8 mouse cellular contexts compared by ENCODE assay signal in the genomic region with DNA sequence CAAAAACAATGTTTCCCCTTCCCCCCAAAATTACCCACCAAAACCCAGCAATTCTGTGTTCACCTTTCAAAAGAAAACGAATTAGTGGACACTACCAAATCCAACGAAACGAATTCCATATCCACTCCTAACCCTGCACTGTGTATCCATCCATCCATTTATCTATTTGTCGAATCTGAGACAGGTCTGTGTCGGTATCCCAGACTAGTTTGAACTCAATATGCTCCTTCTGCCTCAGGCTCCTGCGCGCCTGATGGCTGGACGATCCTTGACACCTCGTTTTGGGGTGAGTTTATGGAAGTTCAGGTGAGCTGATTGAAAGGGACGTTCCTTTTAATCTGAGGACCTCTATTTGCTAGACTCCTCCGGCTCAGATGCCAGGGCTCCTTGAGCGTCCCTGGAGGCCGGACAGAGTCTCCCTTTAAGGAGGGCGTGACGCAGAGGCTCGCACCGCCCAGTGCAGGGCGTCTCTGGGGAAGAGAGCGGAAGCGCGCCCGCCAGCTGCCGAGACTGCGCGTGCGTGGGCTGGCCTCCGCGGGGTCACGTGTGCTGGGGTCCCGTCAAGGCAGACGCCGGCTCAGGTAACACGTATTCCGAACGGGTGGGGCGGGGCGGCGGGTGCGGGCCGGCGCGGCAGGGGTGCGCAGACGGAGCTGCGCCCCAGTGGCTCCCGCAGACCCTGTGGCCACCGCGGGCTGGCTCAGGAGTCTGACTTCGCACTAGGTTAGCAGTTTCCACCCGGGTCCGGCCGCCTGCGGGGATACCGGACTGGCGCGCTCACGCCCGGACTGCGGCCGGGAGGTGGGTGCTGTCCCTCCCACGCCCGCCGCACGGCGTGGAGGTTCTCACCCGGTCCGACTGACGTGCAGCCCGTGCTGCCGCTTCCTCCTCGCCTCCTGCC. TPM values are rescaled to one million over a fixed set of nuclear protein-coding genes. Genes with fewer than 3 reads are reported as not detected.
DNase-seq lines count a peak whose midpoint lies in the region; ATAC-seq and TF ChIP-seq lines count a peak whose summit lies in the region.

Gene Vps8, plus strand, starts transcription at position 474 of the 901 bp plus-strand sequence.

- peak within 1 kb of the TSS; percentile 80 to 96 for H3K4me3 ChIP-seq in ES-E14 (ENCODE audit: insufficient read depth in 1 of 2, low read depth in 1 of 2, low read length in 2 of 2, poor library complexity in 1 of 2, severe bottlenecking in 1 of 2)
- peak within 1 kb of the TSS; percentile 83 for H3K4me3 ChIP-seq in forebrain, embryonic 16.5 days (replicated peaks; ENCODE audit: low read length)
- peak within 1 kb of the TSS; percentile 100 for H3K4me3 ChIP-seq in layer of hippocampus, adult 2 months
- H3K4me3 ChIP-seq in lung, embryonic 14.5 days (ENCODE audit: low read depth, low read length): peak within 1 kb of the TSS; percentile 92
- peak within 1 kb of the TSS; percentile 65 for H3K4me3 ChIP-seq in olfactory bulb, adult 2 months (ENCODE audit: insufficient read depth, low read depth, low read length)
- H3K4me3 ChIP-seq in thymus, adult 2 months (ENCODE audit: control insufficient read depth, insufficient read depth, low read length): peak within 1 kb of the TSS; percentile 56

- H3K27ac ChIP-seq in ES-E14 (ENCODE audit: insufficient read depth, low read depth, low read length, poor library complexity, severe bottlenecking): no peak within 1 kb of the TSS
- peak within 1 kb of the TSS; percentile 37; the same call in 1 of the 2 replicates for H3K27ac ChIP-seq in forebrain, embryonic 16.5 days (ENCODE audit: low read length)
- peak within 1 kb of the TSS; percentile 92 for H3K27ac ChIP-seq in layer of hippocampus, adult 2 months
- H3K27ac ChIP-seq in lung, embryonic 14.5 days (ENCODE audit: low read depth): peak within 1 kb of the TSS; percentile 90
- no peak within 1 kb of the TSS; the same call in 1 of the 2 replicates for H3K27ac ChIP-seq in olfactory bulb, adult 2 months (ENCODE audit: insufficient read depth, low read depth, low read length)
- no peak within 1 kb of the TSS for H3K27ac ChIP-seq in thymus, adult 2 months (ENCODE audit: control insufficient read depth, insufficient read depth, low read length)

- ATAC-seq in forebrain, embryonic 16.5 days: peak; percentile 99
- ATAC-seq in lung, embryonic 14.5 days (ENCODE audit: insufficient read depth): peak; percentile 98

- TF ChIP-seq POLR2A in olfactory bulb, adult 2 months (IDR thresholded peaks at IDR 0.05; ENCODE audit: insufficient read depth, low read depth, low read length): peak; percentile 70
- TF ChIP-seq POLR2A in thymus, adult 2 months (IDR thresholded peaks at IDR 0.05; ENCODE audit: control insufficient read depth, extremely low read depth, insufficient read depth, low read length, poor library complexity): 0 out of 2 replicates have a peak, but pooled peaks have one; percentile 65

- intact Hi-C loops in heart, postnatal 36 days (cut with DNase I): no loop called here

- peak; percentile 88 for DNase-seq in ES-E14 (ENCODE audit: low read depth, low spot score)
- peak; percentile 91 for DNase-seq in cerebellum, adult 11-12 months
- DNase-seq in heart, postnatal 36 days: peak; percentile 90
- peak; percentile 89 to 90 for DNase-seq in layer of hippocampus, adult 2 months (ENCODE audit: low spot score in 2 of 2)
- DNase-seq in lung, embryonic 14.5 days: peak; percentile 98
- peak; percentile 93 for DNase-seq in thymus, adult 2 months

- under 1% methylated on average over 71 of the region's 71 CpGs for WGBS in forebrain, embryonic 16.5 days
- under 1% methylated on average over 71 of the region's 71 CpGs for WGBS in lung, embryonic 14.5 days
- WGBS in olfactory bulb, adult 2 months: 1% methylated on average over 71 of the region's 71 CpGs
- WGBS in thymus, adult 2 months: 3% methylated on average over 67 of the region's 71 CpGs

- H3K36me3 ChIP-seq in ES-E14 (ENCODE audit: control insufficient read depth, insufficient read depth, low read length, poor library complexity, severe bottlenecking): no peaks in the 10 kb centered on the region
- no peaks in the 10 kb centered on the region for H3K36me3 ChIP-seq in forebrain, embryonic 16.5 days (ENCODE audit: control insufficient read depth, insufficient read depth)
- H3K36me3 ChIP-seq in lung, embryonic 14.5 days (ENCODE audit: insufficient read depth): no peaks in the 10 kb centered on the region
- H3K36me3 ChIP-seq in thymus, adult 2 months (ENCODE audit: control insufficient read depth, insufficient read depth, low read length): no peaks in the 10 kb centered on the region

- peak within 1 kb of the TSS; percentile 83 for H3K9ac ChIP-seq in ES-E14 (ENCODE audit: insufficient read depth, low read depth, low read length, poor library complexity, severe bottlenecking)
- H3K9ac ChIP-seq in forebrain, embryonic 16.5 days (replicated peaks; ENCODE audit: low read depth, low read length): peak within 1 kb of the TSS; percentile 86
- H3K9ac ChIP-seq in lung, embryonic 14.5 days: peak within 1 kb of the TSS; percentile 89

- H3K4me2 ChIP-seq in forebrain, embryonic 16.5 days (ENCODE audit: low read length): peak within 1 kb of the TSS; percentile 80
- peak within 1 kb of the TSS; percentile 91 for H3K4me2 ChIP-seq in lung, embryonic 14.5 days

- TF ChIP-seq CTCF in layer of hippocampus, adult 2 months (conservative IDR thresholded peaks at IDR 0.05): peak; percentile 46
- TF ChIP-seq CTCF in lung, embryonic 14.5 days (IDR thresholded peaks at IDR 0.05; ENCODE audit: low read depth): peak; percentile 37
- no peak for TF ChIP-seq CTCF in olfactory bulb, adult 2 months (IDR thresholded peaks at IDR 0.05; ENCODE audit: insufficient read depth, low read depth, low read length)
- peak; percentile 49; the same call in 1 of the 2 replicates for TF ChIP-seq CTCF in thymus, adult 2 months (IDR thresholded peaks at IDR 0.05; ENCODE audit: borderline replicate concordance, control insufficient read depth, extremely low read depth, insufficient read depth, low read length, poor library complexity)

- H3K9me3 ChIP-seq in ES-E14 (ENCODE audit: control insufficient read depth, insufficient read depth, low read depth, low read length): no peaks in the 10 kb centered on the region
- no peaks in the 10 kb centered on the region for H3K9me3 ChIP-seq in forebrain, embryonic 16.5 days (ENCODE audit: control insufficient read depth, low read length)
- no peaks in the 10 kb centered on the region for H3K9me3 ChIP-seq in lung, embryonic 14.5 days (ENCODE audit: low read depth, low read length)

- peaks cover 2% of the 10 kb centered on the region in 2 experiments; a peak in 2 of 4 replicates for H3K4me1 ChIP-seq in ES-E14 (ENCODE audit: control insufficient read depth in 2 of 2, insufficient read depth in 2 of 2, low read length in 2 of 2, poor library complexity in 1 of 2)
- H3K4me1 ChIP-seq in forebrain, embryonic 16.5 days (replicated peaks; ENCODE audit: control insufficient read depth, insufficient read depth, low read length): peaks cover 4% of the 10 kb centered on the region
- H3K4me1 ChIP-seq in lung, embryonic 14.5 days (ENCODE audit: insufficient read depth): no peaks in the 10 kb centered on the region; the same call in 1 of the 2 replicates
- H3K4me1 ChIP-seq in olfactory bulb, adult 2 months (ENCODE audit: control insufficient read depth, insufficient read depth, low read length): no peaks in the 10 kb centered on the region
- 0 out of 2 replicates have a peak, but pooled peaks cover 3% of the 10 kb centered on the region for H3K4me1 ChIP-seq in thymus, adult 2 months (replicated peaks; ENCODE audit: control insufficient read depth, insufficient read depth, low read length)

- in situ Hi-C loops in ES-E14 (cut with MboI; ENCODE audit: low sequenced_read_pairs in 2 of 2, unreplicated experiment in 2 of 2): no loop called here

- H3K27me3 ChIP-seq in forebrain, embryonic 16.5 days (replicated peaks; ENCODE audit: control insufficient read depth, insufficient read depth, low read length): no peaks in the 10 kb centered on the region
- H3K27me3 ChIP-seq in lung, embryonic 14.5 days (ENCODE audit: insufficient read depth, low read length): no peaks in the 10 kb centered on the region
- H3K27me3 ChIP-seq in thymus, adult 2 months (ENCODE audit: control insufficient read depth, insufficient read depth, low read length): no peaks in the 10 kb centered on the region

TF ChIP-seq in ES-E14, 5 proteins besides CTCF, POLR2A, EP300 and RAD21:
- TF ChIP-seq HCFC1 (IDR thresholded peaks at IDR 0.05; ENCODE audit: borderline replicate concordance, insufficient read depth, low read length) (no peak; the same call in 1 of the 2 replicates), MAFK (IDR thresholded peaks at IDR 0.05; ENCODE audit: insufficient read depth, low read depth, low read length) (no peak), ZNF384 (IDR thresholded peaks at IDR 0.05; ENCODE audit: low read depth, low read length) (no peak), ZC3H11A (IDR thresholded peaks at IDR 0.05; ENCODE audit: borderline replicate concordance, low read depth, low read length) (no peak), CHD2 (IDR thresholded peaks at IDR 0.05; ENCODE audit: low read depth, low read length) (no peak)
TF ChIP-seq in ES-E14: peak in this region for 0.

RNA-seq across cellular contexts. Expression of gene Vps8, which starts in this region (rescaled TPM):
- total RNA-seq in ES-E14 (2012; rRNA removed): 11.3 and 12.5 TPM in 2 replicates
- polyA plus RNA-seq in forebrain, embryonic 16.5 days (2015; fragmentation: Nextera tagmentation; extraction: Ambion mirVana): 37.5 and 39.6 TPM in 2 replicates
- 10 to 100 TPM; 19.9 to 27.9 TPM for total RNA-seq in heart, postnatal 36 days (2021)
- total RNA-seq in layer of hippocampus, adult 2 months (2021): 10 to 100 TPM; 55.1 to 55.9 TPM
- 18.0 and 19.3 TPM in 2 replicates for polyA plus RNA-seq in lung, embryonic 14.5 days (2014; fragmentation: Nextera tagmentation; extraction: Ambion mirVana)
- polyA plus RNA-seq in olfactory bulb, adult 2 months (2012; ENCODE audit: insufficient read depth, insufficient read length, low replicate concordance, missing spikeins): not detected in 2 replicates
- 15.3 and 15.9 TPM in 2 replicates for polyA plus RNA-seq in thymus, adult 2 months (2012; rRNA removed)

Comparison
In these comparisons a context has a peak if more than half of its experiments do, and no peak if none do; other contexts are left out.
1. H3K27ac ChIP-seq: peak in forebrain, embryonic 16.5 days (single experiment), layer of hippocampus, adult 2 months (single experiment) and lung, embryonic 14.5 days (single experiment); none in ES-E14 (single experiment), olfactory bulb, adult 2 months (single experiment) and thymus, adult 2 months (single experiment).
2. Peak in every context shown above with its lines, with median percentiles within 50 percentile points of each other: DNase-seq, H3K4me3 ChIP-seq and H3K9ac ChIP-seq.